Mouse (Mus musculus): ENCODE measurements around the gene Ssna1.

DNA sequence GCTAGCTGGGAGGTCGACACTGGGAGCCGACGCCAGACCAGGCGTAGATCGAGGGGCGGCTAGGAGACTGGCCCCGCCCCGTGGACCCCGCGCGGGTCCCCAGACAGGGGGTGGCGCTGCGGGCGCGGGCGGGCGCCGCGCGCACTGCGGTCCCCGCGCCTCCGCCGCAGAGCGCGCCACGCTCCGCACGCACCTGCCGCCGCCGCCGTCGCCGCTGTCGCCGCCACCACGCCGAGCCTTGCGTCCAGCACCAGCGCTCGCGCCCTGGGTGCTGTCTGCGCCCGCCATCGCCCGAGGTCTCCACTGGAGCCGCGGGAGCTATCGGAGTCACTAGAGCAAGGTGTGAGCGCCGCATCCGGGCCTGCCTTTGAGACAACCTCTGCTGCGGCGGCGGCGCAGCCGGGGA lies 30.1 kb downstream of the Ssna1 start, which contains the start of the genes Rnf208 and Cysrt1:
- peak; percentile 63 for TF ChIP-seq POLR2A (IDR thresholded peaks at IDR 0.05; ENCODE audit: borderline replicate concordance, extremely low read depth, insufficient read depth, insufficient read length, poor library complexity, severe bottlenecking)
- TF ChIP-seq CTCF (IDR thresholded peaks at IDR 0.05; ENCODE audit: borderline replicate concordance, extremely low read depth, insufficient read depth, insufficient read length), result no peak

Measured in brain, embryonic 14.5 days (tissue).